Mouse (Mus musculus) CD8-positive naive resting alpha-beta T cell, adult 2 months (primary cell): Measurements from ENCODE around the gene Stat3.
A peak's percentile ranks its signal among the peaks of the same experiment; 100 is the strongest.

ENCODE experiments used
- DNase-seq, 2 experiments: peaks; one replicate each; pipeline ENCODE4 v3.0.0; 2022; ENCODE audit warnings: low read depth in 2 of 2, low spot score in 2 of 2

Stat3 gene

DNA sequence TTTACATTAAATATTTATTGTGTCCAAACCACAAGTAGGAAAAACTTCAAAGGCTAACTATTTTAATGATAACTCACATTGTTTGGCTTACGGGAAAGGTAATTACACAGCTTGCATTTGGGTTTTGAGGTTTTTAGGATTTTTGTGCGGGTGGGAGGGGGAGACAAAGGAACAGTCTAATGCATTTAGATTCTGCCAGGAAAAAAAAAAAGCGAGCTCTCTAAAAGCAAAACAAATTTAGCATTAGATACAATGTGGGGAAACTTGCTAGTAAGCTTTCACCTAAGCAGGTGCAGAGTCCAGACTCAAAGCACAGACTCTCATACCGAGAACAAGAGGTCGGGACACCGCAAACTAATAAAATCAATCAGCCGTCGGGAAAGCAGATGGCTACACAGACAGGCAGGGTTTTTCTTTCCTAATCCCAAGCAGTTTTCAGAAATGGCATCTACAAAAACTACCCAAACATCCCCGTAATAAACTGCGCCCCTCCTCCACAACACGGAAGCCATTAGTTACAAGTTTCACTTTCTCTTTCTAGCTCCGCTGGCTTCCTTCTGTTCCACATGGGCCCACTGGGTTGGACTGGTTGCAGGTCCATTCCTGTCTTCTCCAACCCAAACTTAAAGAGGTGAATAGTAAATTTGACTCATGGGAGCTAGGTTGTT is 8.0 kb downstream of the Stat3 start:
- peak; percentile 45 to 69 for DNase-seq

DNA sequence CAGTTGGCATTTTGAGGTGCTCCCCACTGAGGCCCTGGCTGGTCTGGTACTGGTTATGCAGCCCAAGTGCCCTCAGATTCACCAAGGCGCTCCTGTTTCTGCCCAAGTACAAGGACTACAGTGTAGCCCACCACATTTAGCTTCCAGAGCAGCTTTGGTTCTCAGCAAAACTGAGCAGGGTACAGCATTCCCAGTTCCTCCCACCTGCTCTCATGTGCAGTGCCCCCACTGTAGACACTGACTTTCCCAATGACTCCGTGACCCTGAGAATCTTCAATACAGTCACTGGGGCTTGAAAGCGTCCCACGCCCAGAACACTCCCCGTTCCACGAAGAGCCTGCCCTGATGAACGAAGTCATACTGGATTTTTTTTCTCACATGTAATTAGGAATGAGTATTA is 8.7 kb downstream of the Stat3 start:
- DNase-seq = no peak

- DNase-seq = no peak
These were observed 12.0 kb downstream of the Stat3 start for GRCm38 (mm10) chr11:100927386-100927785.

GRCm38 (mm10) chr11:100924386-100924919 is 14.9 kb downstream of the Stat3 start:
- DNase-seq = no peak

DNA sequence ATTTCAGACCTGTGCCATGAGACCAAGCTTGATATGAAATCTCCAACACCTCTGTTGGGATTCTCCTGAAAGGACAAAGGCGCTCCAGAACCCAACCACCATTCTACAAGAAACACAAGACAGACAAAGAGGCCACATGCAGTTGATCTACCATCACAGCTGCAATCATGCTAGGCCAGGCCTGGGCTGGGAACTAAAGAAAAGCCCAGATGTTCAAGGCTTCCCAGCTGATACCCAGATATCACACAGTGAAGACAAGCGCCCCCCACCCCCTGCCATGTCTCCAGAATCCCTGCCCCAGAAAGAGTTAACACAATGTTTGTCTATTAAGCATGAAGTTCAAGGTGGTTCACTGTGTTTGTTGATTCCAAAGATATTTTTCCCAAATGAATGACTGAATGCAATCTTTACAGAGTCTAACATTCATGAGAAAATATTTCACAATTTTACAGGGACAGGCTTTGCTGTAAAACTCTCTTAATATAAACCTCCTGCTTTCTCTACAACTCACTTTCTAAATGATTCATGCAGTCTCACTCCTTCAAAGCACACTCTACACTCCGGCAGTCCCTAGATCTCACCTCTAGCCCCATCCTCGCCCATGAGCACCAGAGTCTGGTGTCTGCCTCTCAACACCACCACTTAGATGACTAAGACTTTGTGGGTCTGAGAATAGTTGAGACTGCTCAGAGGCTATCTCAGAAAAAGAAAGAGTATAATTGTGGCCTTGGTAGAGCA is 18.3 kb downstream of the Stat3 start:
- no peak for DNase-seq

DNA sequence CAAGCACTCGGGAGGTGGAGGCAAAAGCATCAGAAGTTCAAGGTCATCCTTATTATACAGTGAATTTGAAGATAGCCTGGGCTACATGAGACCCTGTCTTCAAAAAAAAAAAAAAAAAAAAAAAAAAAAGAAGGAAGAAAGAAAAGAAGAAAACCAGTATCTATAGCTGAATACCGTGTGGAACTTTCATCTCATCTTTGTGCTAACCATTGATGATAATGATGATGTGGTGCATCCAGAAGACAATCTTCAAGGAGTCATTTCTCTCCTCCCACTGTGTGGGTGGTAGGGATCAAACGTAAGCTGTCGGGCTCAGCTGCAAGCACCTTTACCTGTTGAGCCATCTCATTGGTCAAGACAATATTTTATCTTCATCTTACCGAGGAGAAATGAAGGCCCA is 21.3 kb downstream of the Stat3 start:
- DNase-seq = no peak

DNA sequence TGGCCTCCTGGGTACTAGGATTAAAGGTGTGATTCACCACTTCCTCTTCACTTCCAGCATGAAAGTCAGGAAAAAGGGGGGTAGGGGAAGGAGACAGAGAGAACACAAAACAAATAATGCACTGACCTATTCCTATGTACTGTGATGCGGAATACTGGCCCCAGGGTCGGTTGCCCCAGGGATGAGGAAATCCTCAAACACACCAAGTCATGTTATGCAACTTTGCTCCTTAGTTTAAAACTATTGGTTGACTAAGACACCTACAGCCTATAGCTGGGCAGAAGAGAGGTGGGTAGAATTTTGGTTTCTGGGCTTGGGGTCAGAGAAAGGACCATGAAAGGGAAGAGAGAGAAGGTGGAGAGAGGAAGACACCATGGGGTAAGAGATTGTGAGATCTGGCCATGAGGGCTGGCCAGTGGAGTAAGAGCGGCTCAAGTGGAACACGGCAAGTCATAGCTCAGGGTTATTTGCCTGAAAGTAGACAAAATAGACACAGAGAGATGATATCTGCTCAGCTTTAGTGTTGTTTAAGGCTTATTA is 22.8 kb downstream of the Stat3 start:
- DNase-seq = no peak

GRCm38 (mm10) chr11:100915063-100915462 is 24.3 kb downstream of the Stat3 start:
- DNase-seq = no peak

DNA sequence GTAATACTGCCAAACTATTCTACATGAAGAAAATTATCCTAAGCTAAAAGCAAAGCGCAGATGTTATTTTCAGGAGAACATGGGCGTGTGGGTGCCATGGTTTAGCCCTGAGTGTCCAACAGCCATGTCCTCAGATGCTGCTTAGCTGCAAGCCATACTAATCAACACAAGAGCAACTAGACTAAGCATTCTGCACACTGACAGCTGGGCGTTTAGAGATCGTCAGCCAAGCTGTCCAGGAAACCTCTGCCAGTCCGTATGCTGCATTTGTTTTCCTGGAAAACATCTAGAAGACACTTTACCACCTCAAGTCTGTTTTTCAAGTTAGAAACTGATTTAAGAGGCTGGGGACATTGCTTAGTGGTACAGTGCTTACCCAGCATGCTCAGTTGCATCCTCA is 24.9 kb downstream of the Stat3 start:
- DNase-seq = no peak

DNA sequence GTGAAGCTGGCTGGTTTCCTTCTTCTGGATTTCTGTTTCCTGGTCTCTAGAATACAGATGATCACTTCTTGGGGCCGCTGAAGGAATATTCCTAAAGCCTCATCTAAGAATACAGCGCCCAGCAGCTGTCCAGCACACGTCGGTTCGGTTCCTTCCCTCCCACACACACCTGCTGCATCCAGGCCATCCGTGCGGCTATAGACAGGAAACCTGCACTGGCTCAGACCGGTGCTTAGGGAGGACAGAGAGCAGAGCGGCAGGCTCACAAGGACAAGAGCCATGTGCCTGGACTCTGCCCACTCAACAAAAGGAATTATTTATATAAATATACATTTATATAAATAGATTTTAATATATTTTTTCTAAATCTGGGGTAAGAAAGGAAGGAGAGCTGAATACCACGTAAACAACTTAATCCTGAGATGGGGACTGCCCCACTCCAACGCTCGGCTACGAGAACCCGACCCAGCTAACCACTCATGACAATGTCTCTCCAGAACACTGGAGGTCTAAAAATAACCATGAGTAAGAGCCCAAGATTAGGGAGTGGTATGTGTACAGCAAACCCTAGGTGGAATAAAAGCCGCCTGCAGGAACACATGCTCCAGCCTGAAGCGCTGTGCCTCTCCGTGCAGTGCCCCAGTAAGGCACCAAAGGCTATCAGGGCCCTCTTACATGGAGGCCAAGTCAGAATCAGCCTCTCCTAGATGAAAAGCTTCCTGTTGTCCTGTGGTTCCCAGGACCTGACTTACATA is 26.8 kb downstream of the Stat3 start:
- no peak for DNase-seq

- no peak for DNase-seq
These were observed 30.8 kb downstream of the Stat3 start for GRCm38 (mm10) chr11:100908567-100908966.

DNA sequence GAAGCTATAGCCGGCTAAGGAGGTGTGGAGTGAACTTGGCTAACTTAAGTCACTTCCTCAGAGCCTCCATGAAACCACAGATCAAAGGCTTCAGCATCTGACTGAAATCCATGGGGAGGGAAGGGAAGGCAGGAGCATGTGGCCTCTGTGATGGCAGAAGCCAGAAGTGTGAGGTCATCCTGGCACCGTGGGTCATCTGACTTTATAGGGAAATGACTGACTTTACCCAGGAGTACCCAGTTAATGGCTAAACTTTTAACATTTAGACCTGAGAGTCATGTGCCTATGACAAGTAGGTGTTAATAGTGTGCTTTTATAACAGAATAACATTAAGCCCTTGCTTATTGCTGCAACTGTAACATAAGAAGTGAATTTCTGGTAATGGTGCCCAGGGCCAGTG is 31.2 kb downstream of the Stat3 start:
- DNase-seq = no peak

GRCm38 (mm10) chr11:100906885-100907284 is 32.5 kb downstream of the Stat3 start:
- no peak for DNase-seq

DNA sequence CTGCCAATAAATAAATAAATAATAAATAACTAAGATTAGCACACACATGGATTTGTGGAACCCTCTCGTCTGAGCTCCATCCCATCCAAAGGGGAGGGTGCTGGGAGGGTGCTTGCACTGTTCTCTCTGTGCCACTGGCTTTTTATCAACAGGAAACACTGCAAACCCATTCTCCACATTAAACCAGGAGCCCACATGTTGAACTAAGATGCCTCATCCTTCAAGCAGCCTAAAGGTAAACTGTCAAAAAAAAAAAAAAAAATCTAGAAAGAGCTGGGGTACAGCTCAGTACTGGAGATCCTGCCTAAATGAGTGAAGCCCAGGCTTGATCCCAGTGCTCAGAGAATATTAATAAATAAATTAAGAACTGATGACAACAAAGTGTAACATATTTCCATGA is 33.4 kb downstream of the Stat3 start:
- DNase-seq = no peak

GRCm38 (mm10) chr11:100904580-100905351 is 34.6 kb downstream of the Stat3 start:
- no peak for DNase-seq

- no peak for DNase-seq
These were observed 40.7 kb downstream of the Stat3 start for GRCm38 (mm10) chr11:100898441-100899199.

DNA sequence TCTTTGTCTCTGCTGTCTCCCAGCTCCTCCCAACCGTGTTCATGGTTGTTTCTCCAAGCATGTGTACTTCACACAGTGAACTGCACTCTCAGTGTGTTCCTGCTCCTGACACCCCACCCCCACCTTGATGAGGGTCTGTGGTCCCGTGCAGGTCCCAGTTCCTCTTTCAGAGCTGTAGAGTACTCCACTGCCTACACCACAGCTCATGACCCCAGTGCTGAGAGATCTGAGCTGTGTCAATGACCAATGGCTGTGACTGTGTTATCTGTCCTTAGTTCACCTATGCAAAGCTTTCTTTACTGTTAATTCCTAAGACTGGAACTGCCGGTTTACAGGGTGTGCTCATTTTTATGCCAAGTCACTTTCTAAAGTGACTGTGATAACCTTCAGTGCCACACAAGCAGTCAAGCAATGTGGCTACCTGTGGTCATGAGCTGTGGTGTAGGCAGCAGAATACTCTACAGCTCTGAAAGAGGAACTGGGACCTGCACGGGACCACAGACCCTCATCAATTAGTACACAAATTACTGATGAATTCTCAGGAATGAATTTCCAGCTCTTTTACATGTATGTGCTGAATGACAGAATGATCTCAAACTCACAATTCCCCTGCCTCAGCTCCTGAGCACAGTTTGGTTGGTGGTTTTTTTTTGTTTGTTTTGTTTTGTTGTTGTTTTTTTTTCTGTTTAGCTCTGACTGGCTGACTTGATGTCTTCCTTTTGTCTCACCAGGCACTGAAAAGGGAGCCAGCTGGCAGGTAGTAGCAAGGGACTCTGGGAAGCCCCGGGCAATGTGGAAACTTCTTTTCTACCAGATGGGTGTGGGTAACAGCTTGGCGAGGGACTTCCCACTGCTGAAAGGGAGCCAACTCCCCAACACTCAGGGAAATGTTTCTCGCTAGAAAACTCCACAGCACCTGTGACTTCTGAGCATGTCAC is 41.8 kb downstream of the Stat3 start:
- no peak for DNase-seq

DNA sequence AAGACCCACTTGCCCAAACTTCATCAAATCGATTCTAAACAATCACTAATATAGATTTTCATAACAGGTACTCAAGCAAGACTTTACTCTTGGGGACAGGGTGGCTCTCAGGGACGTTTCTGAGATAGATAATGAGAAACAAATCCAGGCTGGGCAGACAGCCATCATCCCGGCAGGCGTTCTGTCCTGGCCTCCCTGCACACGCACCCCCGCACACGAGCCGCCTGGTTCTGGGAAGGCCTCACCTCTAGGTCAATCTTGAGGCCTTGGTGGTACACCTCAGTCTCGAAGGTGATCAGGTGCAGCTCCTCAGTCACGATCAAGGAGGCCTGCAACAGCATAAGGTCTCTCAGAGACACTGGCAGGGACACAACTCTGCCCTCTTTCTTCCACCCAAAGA is 43.3 kb downstream of the Stat3 start:
- no peak for DNase-seq
